Mouse (Mus musculus) liver, embryonic 16.5 days (tissue): ENCODE data around the gene Cdc42bpb. TPM values are rescaled to one million over a fixed set of nuclear protein-coding genes. Genes with fewer than 3 reads are reported as not detected.

Experiments used
- ATAC-seq: fragments of 200-750 bp; cut with Nextera tagmentation; 2 replicates; pipeline ENCODE4 v1.8.0; 2017; ENCODE audit warnings: low read depth, mild to moderate bottlenecking, moderate number of reproducible peaks, moderate library complexity
- H3K27ac ChIP-seq: fragments of 300-500 bp; sonication (generic); 2 replicates; pipeline ENCODE4 v1.5.1; 2014; ENCODE audit warnings: mild to moderate bottlenecking, low read length
- H3K27me3 ChIP-seq: fragments of 300-500 bp; sonication (generic); 2 replicates; pipeline ENCODE4 v1.6.1; 2014; ENCODE audit warnings: low read depth, low read length, mixed read lengths; ENCODE audit not compliant: control insufficient read depth, insufficient read depth
- H3K36me3 ChIP-seq: fragments of 300-500 bp; sonication (generic); 2 replicates; pipeline ENCODE4 v1.6.1; 2014; ENCODE audit warnings: mild to moderate bottlenecking; ENCODE audit not compliant: control insufficient read depth, insufficient read depth
- H3K4me1 ChIP-seq: fragments of 300-500 bp; sonication (generic); 2 replicates; pipeline ENCODE4 v1.6.1; 2014; ENCODE audit warnings: low read depth, low read length, mixed read lengths; ENCODE audit not compliant: control insufficient read depth
- H3K4me2 ChIP-seq: fragments of 300-500 bp; sonication (generic); 2 replicates; pipeline ENCODE4 v1.6.1; 2014; ENCODE audit warnings: low read depth, low read length, mixed read lengths
- H3K4me3 ChIP-seq: fragments of 300-500 bp; sonication (generic); 2 replicates; pipeline ENCODE4 v1.5.1; 2014; ENCODE audit warnings: low read depth, mild to moderate bottlenecking, low read length
- H3K9ac ChIP-seq: fragments of 300-500 bp; sonication (generic); 2 replicates; pipeline ENCODE4 v1.6.1; 2014; ENCODE audit warnings: low read depth, low read length
- H3K9me3 ChIP-seq: fragments of 300-500 bp; sonication (generic); replicated peaks from 2 replicates; pipeline ENCODE4 v1.6.1; 2016; ENCODE audit warnings: low read length; ENCODE audit not compliant: control insufficient read depth
- WGBS: fragments of 180-500 bp; shearing (Covaris S2); extraction: QIAGEN DNeasy Blood & Tissue Kit; methylation state at CpG from one replicate; pipeline ENCODE4 v1.1.7; 2014; ENCODE audit not compliant: insufficient replicate concordance; 5-methylcytosine and 5-hydroxymethylcytosine counted together
- polyA plus RNA-seq: library from polyadenylated mRNA; unstranded; fragments of >200 nt; fragmentation: Nextera tagmentation; extraction: Ambion mirVana; gene quantifications from 2 replicates; pipeline ENCODE4 v1.2.1, GENCODE M21; 2015

Gene Cdc42bpb
- polyA plus RNA-seq, 1 experiment from 2014 or later, result 10.1 TPM

- Histone ChIP-seq H3K4me3 (no peak overlapping the region), H3K9me3 (no peaks in the 10 kb centered on the region), H3K4me2 (no peak overlapping the region), H3K9ac (no peak overlapping the region), H3K27me3 (peaks cover 3% of the 10 kb centered on the region), H3K4me1 (no peaks in the 10 kb centered on the region), H3K36me3 (no peaks in the 10 kb centered on the region), H3K27ac (no peak overlapping the region)
- ATAC-seq, result no peak
- 44% methylated on average over 5 of the region's 5 CpGs for WGBS
Observed at GRCm38 (mm10) chr12:111396997-111397396, 19.5 kb upstream of the Cdc42bpb start.

- Histone ChIP-seq H3K4me2 (no peak overlapping the region), H3K27ac (no peak overlapping the region), H3K36me3 (no peaks in the 10 kb centered on the region), H3K9me3 (no peaks in the 10 kb centered on the region), H3K4me1 (no peaks in the 10 kb centered on the region), H3K27me3 (no peaks in the 10 kb centered on the region), H3K4me3 (no peak overlapping the region), H3K9ac (no peak overlapping the region)
- 66% methylated on average over 6 of the region's 6 CpGs for WGBS
- ATAC-seq, result no peak
Observed at GRCm38 (mm10) chr12:111394008-111394407, 16.5 kb upstream of the Cdc42bpb start.

GRCm38 (mm10) chr12:111387146-111387545 lies 9.6 kb upstream of the Cdc42bpb start:
- H3K9ac ChIP-seq, result no peak overlapping the region
- H3K4me1 ChIP-seq, result no peaks in the 10 kb centered on the region
- H3K9me3 ChIP-seq, result no peaks in the 10 kb centered on the region
- H3K36me3 ChIP-seq, result no peaks in the 10 kb centered on the region
- H3K4me3 ChIP-seq, result no peak overlapping the region
- no peak overlapping the region for H3K4me2 ChIP-seq
- WGBS, result 79% methylated on average over 4 of the region's 4 CpGs
- H3K27me3 ChIP-seq, result no peaks in the 10 kb centered on the region; the same call in 1 of the 2 replicates
- no peak for ATAC-seq
- H3K27ac ChIP-seq, result no peak overlapping the region

GRCm38 (mm10) chr12:111386642-111387120 lies 9.2 kb upstream of the Cdc42bpb start:
- no peak overlapping the region for H3K27ac ChIP-seq
- H3K4me3 ChIP-seq, result no peak overlapping the region
- WGBS, result 28% methylated on average over 8 of the region's 8 CpGs
- H3K4me2 ChIP-seq, result no peak overlapping the region
- H3K27me3 ChIP-seq, result no peaks in the 10 kb centered on the region; the same call in 1 of the 2 replicates
- peak; percentile 77 for ATAC-seq
- no peaks in the 10 kb centered on the region for H3K4me1 ChIP-seq
- no peak overlapping the region for H3K9ac ChIP-seq
- H3K9me3 ChIP-seq, result no peaks in the 10 kb centered on the region
- no peaks in the 10 kb centered on the region for H3K36me3 ChIP-seq

GRCm38 (mm10) chr12:111385883-111386641 lies 8.5 kb upstream of the Cdc42bpb start:
- Histone ChIP-seq H3K4me1 (no peaks in the 10 kb centered on the region; the same call in 1 of the 2 replicates), H3K27ac (no peak overlapping the region), H3K4me3 (no peak overlapping the region), H3K27me3 (no peaks in the 10 kb centered on the region; the same call in none of the 2 replicates), H3K36me3 (no peaks in the 10 kb centered on the region), H3K4me2 (no peak overlapping the region), H3K9me3 (no peaks in the 10 kb centered on the region), H3K9ac (no peak overlapping the region)
- 0 out of 2 replicates have a peak, but pooled peaks have one; percentile 20 for ATAC-seq
- 70% methylated on average over 13 of the region's 13 CpGs for WGBS

GRCm38 (mm10) chr12:111378812-111379211 lies 1.3 kb upstream of the Cdc42bpb start:
- H3K4me1 ChIP-seq, result peaks cover 3% of the 10 kb centered on the region
- H3K9me3 ChIP-seq, result no peaks in the 10 kb centered on the region
- no peak for ATAC-seq
- H3K9ac ChIP-seq, result no peak overlapping the region
- H3K27ac ChIP-seq, result no peak overlapping the region
- H3K27me3 ChIP-seq, result peaks cover 43% of the 10 kb centered on the region
- no peaks in the 10 kb centered on the region for H3K36me3 ChIP-seq
- WGBS, result 64% methylated on average over 12 of the region's 12 CpGs
- H3K4me3 ChIP-seq, result no peak overlapping the region
- H3K4me2 ChIP-seq, result 0 out of 2 replicates have a peak overlapping the region, but pooled peaks have one; percentile 69

GRCm38 (mm10) chr12:111377986-111378490 lies 520 bp upstream of the Cdc42bpb start:
- H3K9me3 ChIP-seq, result no peaks in the 10 kb centered on the region
- H3K9ac ChIP-seq, result peak overlapping the region; percentile 58
- H3K4me2 ChIP-seq, result peak overlapping the region; percentile 69
- ATAC-seq, result peak; percentile 26
- WGBS, result under 1% methylated on average over 32 of the region's 32 CpGs
- H3K27me3 ChIP-seq, result peaks cover 43% of the 10 kb centered on the region
- peak overlapping the region; percentile 61 for H3K27ac ChIP-seq
- H3K36me3 ChIP-seq, result no peaks in the 10 kb centered on the region
- H3K4me1 ChIP-seq, result peaks cover 4% of the 10 kb centered on the region
- peak overlapping the region; percentile 72 for H3K4me3 ChIP-seq

- Histone ChIP-seq H3K4me3 (peak overlapping the region; percentile 72), H3K27me3 (peaks cover 43% of the 10 kb centered on the region), H3K9me3 (no peaks in the 10 kb centered on the region), H3K36me3 (no peaks in the 10 kb centered on the region), H3K27ac (peak overlapping the region; percentile 75), H3K9ac (peak overlapping the region; percentile 61), H3K4me1 (peaks cover 4% of the 10 kb centered on the region), H3K4me2 (peak overlapping the region; percentile 69)
- ATAC-seq, result peak; percentile 16
- under 1% methylated on average over 45 of the region's 49 CpGs for WGBS
Observed at GRCm38 (mm10) chr12:111376826-111377331, 639 bp downstream of the Cdc42bpb start.

GRCm38 (mm10) chr12:111376053-111376452 lies 1.5 kb downstream of the Cdc42bpb start:
- H3K27me3 ChIP-seq, result peaks cover 43% of the 10 kb centered on the region
- H3K27ac ChIP-seq, result no peak overlapping the region
- H3K9ac ChIP-seq, result 0 out of 2 replicates have a peak overlapping the region, but pooled peaks have one; percentile 33
- ATAC-seq, result no peak
- H3K36me3 ChIP-seq, result no peaks in the 10 kb centered on the region
- peak overlapping the region; percentile 72 for H3K4me3 ChIP-seq
- H3K4me2 ChIP-seq, result peak overlapping the region; percentile 69
- H3K4me1 ChIP-seq, result peaks cover 4% of the 10 kb centered on the region
- 11% methylated on average over 6 of the region's 6 CpGs for WGBS
- no peaks in the 10 kb centered on the region for H3K9me3 ChIP-seq
